22 mouse cellular contexts compared by ENCODE assay signal in genomic region chr13:95943919-95944318, GRCm38 (mm10).
"Had no signal": no experiment of that assay in that cellular context is flagged by ENCODE, and none has a peak within 500 bp of the region (broad histone marks: within the 10 kb centered on the region; RNA-seq: fewer than 3 reads in every experiment).

No protein-coding gene starts in this region.

- ATAC-seq: liver, embryonic 12.5 days had no signal

- H3K4me2 ChIP-seq: kidney, embryonic 15.5 days; limb, embryonic 13.5 days; liver, embryonic 12.5 days; liver, embryonic 15.5 days; lung, embryonic 15.5 days; neural tube, embryonic 12.5 days; neural tube, embryonic 15.5 days had no signal

- H3K36me3 ChIP-seq: kidney, embryonic 15.5 days; limb, embryonic 10.5 days; limb, embryonic 13.5 days; liver, embryonic 12.5 days; liver, embryonic 15.5 days; lung, embryonic 15.5 days; neural tube, embryonic 12.5 days; neural tube, embryonic 15.5 days had no signal

- H3K9ac ChIP-seq: kidney, embryonic 15.5 days; limb, embryonic 13.5 days; liver, embryonic 12.5 days; liver, embryonic 15.5 days; lung, embryonic 15.5 days; neural tube, embryonic 12.5 days; neural tube, embryonic 15.5 days had no signal

- H3K27ac ChIP-seq: kidney, embryonic 15.5 days; limb, embryonic 10.5 days; limb, embryonic 13.5 days; liver, embryonic 12.5 days; liver, embryonic 15.5 days; lung, embryonic 15.5 days; neural tube, embryonic 12.5 days; neural tube, embryonic 15.5 days; stomach, postnatal 0 days had no signal

- H3K4me1 ChIP-seq: kidney, embryonic 15.5 days; limb, embryonic 10.5 days; limb, embryonic 13.5 days; lung, embryonic 15.5 days; neural tube, embryonic 12.5 days; neural tube, embryonic 15.5 days had no signal

- DNase-seq: kidney, adult 8-10 months; kidney, postnatal 10 days; kidney, postnatal 36 days; layer of hippocampus, adult 9-11 months; liver; lung, adult 18-20 months; lung, postnatal 10 days; lung, postnatal 36 days; midbrain, embryonic 14.5 days; right cerebral cortex, adult 18-20 months; right cerebral cortex, postnatal 14 days; right cerebral cortex, postnatal 4 days; thymus, postnatal 36 days had no signal

- H3K4me3 ChIP-seq: kidney, embryonic 15.5 days; limb, embryonic 10.5 days; limb, embryonic 13.5 days; liver, embryonic 12.5 days; liver, embryonic 15.5 days; lung, embryonic 15.5 days; neural tube, embryonic 12.5 days; neural tube, embryonic 15.5 days had no signal

- H3K9me3 ChIP-seq: kidney, embryonic 15.5 days; limb, embryonic 10.5 days; limb, embryonic 13.5 days; liver, embryonic 12.5 days; liver, embryonic 15.5 days; lung, embryonic 15.5 days; neural tube, embryonic 12.5 days; neural tube, embryonic 15.5 days had no signal

- H3K27me3 ChIP-seq: kidney, embryonic 15.5 days; limb, embryonic 13.5 days; liver, embryonic 12.5 days; liver, embryonic 15.5 days; lung, embryonic 15.5 days; neural tube, embryonic 12.5 days; neural tube, embryonic 15.5 days had no signal
